Comparison of ENCODE assay signal across 20 mouse cellular contexts in the genomic region with DNA sequence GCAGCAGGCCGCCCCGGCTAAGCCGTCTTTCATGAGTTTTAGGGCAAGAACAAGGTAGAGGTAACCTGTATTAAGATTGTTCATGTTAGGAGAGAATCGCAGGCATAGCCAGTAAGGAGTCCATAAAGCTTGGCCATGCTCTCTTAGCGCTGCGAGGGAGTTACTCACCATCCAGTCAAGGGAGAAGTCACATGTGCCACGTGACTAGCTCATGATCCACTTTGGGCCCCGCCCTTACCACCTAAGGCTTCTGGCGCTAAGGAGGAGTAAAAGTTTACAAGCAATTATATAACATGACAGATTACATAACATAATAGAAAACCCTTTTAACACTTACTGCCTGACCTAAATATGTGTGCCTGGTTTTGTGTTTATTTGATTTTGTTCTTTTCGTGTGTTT. TPM values are rescaled to one million over a fixed set of nuclear protein-coding genes. Genes with fewer than 3 reads are reported as not detected.
DNase-seq lines count a peak whose midpoint lies in the region; ATAC-seq lines count a peak whose summit lies in the region.
"Had no signal": no experiment of that assay in that cellular context is flagged by ENCODE, and none has a peak within 500 bp of the region (broad histone marks: within the 10 kb centered on the region; RNA-seq: fewer than 3 reads in every experiment).

No protein-coding gene starts in this region.

- H3K36me3 ChIP-seq in liver, embryonic 12.5 days: no peaks in the 10 kb centered on the region
- H3K36me3 ChIP-seq: forebrain, embryonic 15.5 days; limb, embryonic 12.5 days; lung, embryonic 15.5 days had no signal

- peak overlapping the region; percentile 79 for H3K27ac ChIP-seq in liver, embryonic 12.5 days
- H3K27ac ChIP-seq: forebrain, embryonic 15.5 days; gastrocnemius, adult 2 months; limb, embryonic 12.5 days; lung, embryonic 15.5 days had no signal

- H3K9ac ChIP-seq in liver, embryonic 12.5 days: peak overlapping the region; percentile 48
- H3K9ac ChIP-seq: forebrain, embryonic 15.5 days; limb, embryonic 12.5 days; lung, embryonic 15.5 days had no signal

- peak; percentile 4 for DNase-seq in right cerebral cortex, postnatal 25 days
- no peak for DNase-seq in right cerebral cortex, postnatal 14 days
- peak; percentile 12 for DNase-seq in T-cell, adult 2 months (ENCODE audit: low spot score)
- DNase-seq in Muller cell, postnatal 12 days (ENCODE audit: inconsistent ontology term): no peak
- no peak for DNase-seq in c-Kit-positive CD71-positive TER-119-positive erythroid progenitor cells, embryonic 14.5 days (ENCODE audit: low spot score)
- DNase-seq: adrenal gland, postnatal 36 days; cerebellum, adult 9-11 months; gastrocnemius, adult 2 months; heart, postnatal 4 days; kidney, adult 11 months; kidney, postnatal 10 days had no signal

- peaks cover 43% of the 10 kb centered on the region for H3K4me1 ChIP-seq in liver, embryonic 12.5 days
- H3K4me1 ChIP-seq: forebrain, embryonic 15.5 days; limb, embryonic 12.5 days; lung, embryonic 15.5 days; megakaryocyte, embryonic 14.5 days had no signal

- peak; percentile 54 for ATAC-seq in liver, embryonic 12.5 days
- 0 out of 2 replicates have a peak, but pooled peaks have one; percentile 17 for ATAC-seq in megakaryocyte-erythroid progenitor cell, adult 5-6 weeks (replicated peaks; ENCODE audit: low FRiP score, low TSS enrichment, poor library complexity, severe bottlenecking)
- ATAC-seq in monocyte, adult 5-6 weeks (replicated peaks; ENCODE audit: insufficient number of reproducible peaks, low FRiP score, low TSS enrichment, poor library complexity, severe bottlenecking): no peak; the same call in 1 of the 2 replicates
- ATAC-seq: forebrain, embryonic 15.5 days; hindbrain, embryonic 16.5 days; midbrain, embryonic 16.5 days had no signal

- peak overlapping the region; percentile 15 for H3K4me3 ChIP-seq in liver, embryonic 12.5 days
- H3K4me3 ChIP-seq: forebrain, embryonic 15.5 days; gastrocnemius, adult 2 months; limb, embryonic 12.5 days; lung, embryonic 15.5 days; megakaryocyte, embryonic 14.5 days had no signal

- WGBS in liver, embryonic 12.5 days (ENCODE audit: insufficient replicate concordance): 68% methylated on average over 10 of the region's 10 CpGs

- H3K27me3 ChIP-seq in liver, embryonic 12.5 days (replicated peaks): no peaks in the 10 kb centered on the region
- H3K27me3 ChIP-seq: forebrain, embryonic 15.5 days; limb, embryonic 12.5 days; lung, embryonic 15.5 days had no signal

- no peaks in the 10 kb centered on the region for H3K9me3 ChIP-seq in liver, embryonic 12.5 days (replicated peaks)
- H3K9me3 ChIP-seq: forebrain, embryonic 15.5 days; limb, embryonic 12.5 days; lung, embryonic 15.5 days had no signal

- peak overlapping the region; percentile 65 for H3K4me2 ChIP-seq in liver, embryonic 12.5 days
- H3K4me2 ChIP-seq: forebrain, embryonic 15.5 days; limb, embryonic 12.5 days; lung, embryonic 15.5 days had no signal

RNA-seq across cellular contexts. Expression of a gene that starts 8.5 kb away (rescaled TPM):
- 17.5 and 18.5 TPM in 2 replicates for polyA plus RNA-seq in liver, embryonic 12.5 days (2016; fragmentation: Nextera tagmentation; extraction: Ambion mirVana)
- total RNA-seq in megakaryocyte-erythroid progenitor cell, adult 5-6 weeks (2014; fragmentation: Nextera tagmentation): 28.1 and 28.9 TPM in 2 replicates
- 34.3 and 40.1 TPM in 2 replicates for total RNA-seq in megakaryocyte-erythroid progenitor cell, adult 5-6 weeks (2017)
- total RNA-seq in monocyte, adult 5-6 weeks (2017): 79.1 to 92.7 TPM (median 88.6 TPM) in 3 replicates

Comparison
In these comparisons a context has a peak if more than half of its experiments do, and no peak if none do; other contexts are left out.
1. DNase-seq: peak in right cerebral cortex, postnatal 25 days (single experiment) and T-cell, adult 2 months (single experiment); none in right cerebral cortex, postnatal 14 days (single experiment), Muller cell, postnatal 12 days (single experiment) and c-Kit-positive CD71-positive TER-119-positive erythroid progenitor cells, embryonic 14.5 days (single experiment).